In genomic region chr13:47259297-47259696, GRCm38 (mm10) we compare ENCODE assay signal across 19 mouse cellular contexts.
A peak's percentile ranks its signal among the peaks of the same experiment; 100 is the strongest.
DNase-seq lines count a peak whose midpoint lies in the region; ATAC-seq lines count a peak whose summit lies in the region.
"Had no signal": no experiment of that assay in that cellular context is flagged by ENCODE, and none has a peak within 500 bp of the region (broad histone marks: within the 10 kb centered on the region; RNA-seq: fewer than 3 reads in every experiment).

No protein-coding gene starts in this region.

- no peak for DNase-seq in heart, postnatal 10 days
- no peak for DNase-seq in liver, embryonic 11.5 days (ENCODE audit: low spot score)
- DNase-seq in yolk sac, embryonic 10.5 days (ENCODE audit: low spot score): peak; percentile 41
- no peak for DNase-seq in kidney, postnatal 36 days
- DNase-seq: adrenal gland, postnatal 14 days; cerebellum, adult 11-12 months; cerebellum, adult 9-11 months; cerebellum, postnatal 36 days; gastrocnemius, postnatal 10 days had no signal

- H3K9ac ChIP-seq in heart, embryonic 11.5 days (ENCODE audit: low read depth, low read length): peak overlapping the region; percentile 5; the same call in 1 of the 2 replicates
- H3K9ac ChIP-seq in liver, embryonic 12.5 days: no peak overlapping the region
- no peak overlapping the region for H3K9ac ChIP-seq in liver, embryonic 11.5 days (ENCODE audit: low read depth, low read length)
- H3K9ac ChIP-seq: embryonic facial prominence, embryonic 13.5 days; forebrain, embryonic 12.5 days; heart, embryonic 15.5 days; hindbrain, embryonic 15.5 days had no signal

- no peaks in the 10 kb centered on the region for H3K9me3 ChIP-seq in heart, embryonic 11.5 days (replicated peaks; ENCODE audit: control insufficient read depth, low read length)
- H3K9me3 ChIP-seq in liver, embryonic 12.5 days (replicated peaks): no peaks in the 10 kb centered on the region
- no peaks in the 10 kb centered on the region for H3K9me3 ChIP-seq in liver, embryonic 11.5 days (ENCODE audit: control insufficient read depth, low read length)
- H3K9me3 ChIP-seq: embryonic facial prominence, embryonic 13.5 days; forebrain, embryonic 12.5 days; heart, embryonic 15.5 days; hindbrain, embryonic 15.5 days had no signal

- no peak overlapping the region for H3K4me3 ChIP-seq in heart, embryonic 11.5 days (ENCODE audit: low read depth, low read length)
- H3K4me3 ChIP-seq in liver, embryonic 12.5 days: no peak overlapping the region
- H3K4me3 ChIP-seq in liver, embryonic 11.5 days (ENCODE audit: low read depth, low read length): no peak overlapping the region
- H3K4me3 ChIP-seq: embryonic facial prominence, embryonic 13.5 days; forebrain, embryonic 12.5 days; heart, embryonic 15.5 days; hindbrain, embryonic 15.5 days had no signal

- no peaks in the 10 kb centered on the region for H3K36me3 ChIP-seq in heart, embryonic 11.5 days (ENCODE audit: control insufficient read depth, insufficient read depth, low read length)
- no peaks in the 10 kb centered on the region for H3K36me3 ChIP-seq in liver, embryonic 12.5 days
- no peaks in the 10 kb centered on the region for H3K36me3 ChIP-seq in liver, embryonic 11.5 days (ENCODE audit: control insufficient read depth, insufficient read depth, low read length)
- H3K36me3 ChIP-seq: embryonic facial prominence, embryonic 13.5 days; forebrain, embryonic 12.5 days; heart, embryonic 15.5 days; hindbrain, embryonic 15.5 days had no signal

- no peak overlapping the region for H3K27ac ChIP-seq in heart, embryonic 11.5 days (ENCODE audit: low read depth, low read length)
- H3K27ac ChIP-seq in liver, embryonic 12.5 days: peak overlapping the region; percentile 14; the same call in 1 of the 2 replicates
- no peak overlapping the region for H3K27ac ChIP-seq in liver, embryonic 11.5 days (ENCODE audit: low read depth, low read length)
- H3K27ac ChIP-seq: embryonic facial prominence, embryonic 13.5 days; forebrain, embryonic 12.5 days; hindbrain, embryonic 15.5 days had no signal

- WGBS in heart, embryonic 11.5 days (ENCODE audit: insufficient replicate concordance): 37% methylated on average over 4 of the region's 4 CpGs
- 25% methylated on average over 4 of the region's 4 CpGs for WGBS in liver, embryonic 12.5 days (ENCODE audit: insufficient replicate concordance)
- 38% methylated on average over 4 of the region's 4 CpGs for WGBS in liver, embryonic 11.5 days

- intact Hi-C loops in heart, postnatal 10 days (cut with DNase I): no loop called here

- H3K4me1 ChIP-seq in heart, embryonic 11.5 days (ENCODE audit: control insufficient read depth, insufficient read depth, low read length): peaks cover 9% of the 10 kb centered on the region
- peaks cover 25% of the 10 kb centered on the region for H3K4me1 ChIP-seq in liver, embryonic 12.5 days
- peaks cover 4% of the 10 kb centered on the region; the same call in 1 of the 2 replicates for H3K4me1 ChIP-seq in liver, embryonic 11.5 days (replicated peaks; ENCODE audit: control insufficient read depth, insufficient read depth, low read length)
- H3K4me1 ChIP-seq: embryonic facial prominence, embryonic 13.5 days; hindbrain, embryonic 15.5 days had no signal

- H3K4me2 ChIP-seq in heart, embryonic 11.5 days: no peak overlapping the region
- no peak overlapping the region for H3K4me2 ChIP-seq in liver, embryonic 12.5 days
- no peak overlapping the region for H3K4me2 ChIP-seq in liver, embryonic 11.5 days
- H3K4me2 ChIP-seq: embryonic facial prominence, embryonic 13.5 days; forebrain, embryonic 12.5 days; heart, embryonic 15.5 days; hindbrain, embryonic 15.5 days had no signal

- no peak for ATAC-seq in heart, embryonic 11.5 days (replicated peaks; ENCODE audit: insufficient number of reproducible peaks, low FRiP score, low TSS enrichment)
- ATAC-seq in liver, embryonic 12.5 days: no peak
- no peak for ATAC-seq in liver, embryonic 11.5 days (replicated peaks; ENCODE audit: low FRiP score)
- 0 out of 2 replicates have a peak, but pooled peaks have one; percentile 22 for ATAC-seq in granulocyte monocyte progenitor cell, adult 5-6 weeks (replicated peaks; ENCODE audit: poor library complexity, severe bottlenecking)
- ATAC-seq: activated CD4-positive, CD25-positive, alpha-beta regulatory T cell, adult 4 months; forebrain, embryonic 16.5 days; Patski had no signal

- H3K27me3 ChIP-seq in heart, embryonic 11.5 days (ENCODE audit: control insufficient read depth, insufficient read depth, low read length): no peaks in the 10 kb centered on the region
- H3K27me3 ChIP-seq in liver, embryonic 12.5 days (replicated peaks): no peaks in the 10 kb centered on the region
- H3K27me3 ChIP-seq in liver, embryonic 11.5 days (replicated peaks; ENCODE audit: control insufficient read depth, insufficient read depth, low read length): no peaks in the 10 kb centered on the region
- H3K27me3 ChIP-seq: embryonic facial prominence, embryonic 13.5 days; forebrain, embryonic 12.5 days; heart, embryonic 15.5 days; hindbrain, embryonic 15.5 days; Patski had no signal
